Mouse (Mus musculus) heart, adult 2 months (tissue): ENCODE measurements at regions not wholly inside any gene's neighbourhood (a gene's known extent, or its start where the extent isn't known, plus 50 kb on each side); places are given as distances from the start of the nearest gene placed in this dataset.

Experiments
- CTCF ChIP-seq: fragments of 200-600 bp; IDR thresholded peaks from 2 replicates; pipeline ENCODE4 v1.8.1; 2022; ENCODE audit warnings: antibody characterized with exemption, mild to moderate bottlenecking, moderate library complexity
- EP300 ChIP-seq: fragments of 200-500 bp; IDR thresholded peaks from 2 replicates; pipeline ENCODE4 v1.6.1; 2011; ENCODE audit warnings: low read depth, low read length, control low read depth; ENCODE audit not compliant: insufficient read depth

- TF ChIP-seq EP300 (no peak), CTCF (no peak)
Measured at GRCm38 (mm10) chr14:29895332-29895988, 72.6 kb upstream of the Selenok start.
